Mouse (Mus musculus) ES-E14 (cell line): Measurements from ENCODE around the gene Ints5. TPM values are rescaled to one million over a fixed set of nuclear protein-coding genes. Genes with fewer than 3 reads are reported as not detected.

ENCODE experiments used
- DNase-seq: peaks from one replicate; pipeline ENCODE4 v3.0.0-alpha.2; 2013; ENCODE audit warnings: low read depth, low spot score
- H3K27ac ChIP-seq: 2 replicates; pipeline ENCODE4 v1.5.1; 2012; ENCODE audit warnings: low read depth, mild to moderate bottlenecking, low read length, moderate library complexity, mixed read lengths; ENCODE audit not compliant: poor library complexity, insufficient read depth, severe bottlenecking
- H3K36me3 ChIP-seq: 2 replicates; pipeline ENCODE4 v1.6.1; 2012; ENCODE audit warnings: mild to moderate bottlenecking, low read length, moderate library complexity, mixed read lengths; ENCODE audit not compliant: control insufficient read depth, poor library complexity, insufficient read depth, severe bottlenecking
- H3K4me1 ChIP-seq, 2 experiments: fragments of 150-350 bp in 1 of 2; sonication (generic) in 1 of 2; 2 replicates each; pipeline ENCODE4 v1.6.1; 2012; ENCODE audit warnings: low read length in 2 of 2, mild to moderate bottlenecking in 1 of 2, mixed read lengths in 1 of 2; ENCODE audit not compliant: control insufficient read depth in 2 of 2, insufficient read depth in 2 of 2, poor library complexity in 1 of 2
- H3K4me3 ChIP-seq, 2 experiments: fragments of 150-350 bp in 1 of 2; sonication (generic) in 1 of 2; 2 replicates each; pipeline ENCODE4 v1.5.1; 2012; ENCODE audit warnings: low read length in 2 of 2, low read depth in 1 of 2, mild to moderate bottlenecking in 1 of 2, mixed read lengths in 1 of 2; ENCODE audit not compliant: insufficient read depth in 1 of 2, poor library complexity in 1 of 2, severe bottlenecking in 1 of 2
- H3K9ac ChIP-seq: 2 replicates; pipeline ENCODE4 v1.6.1; 2012; ENCODE audit warnings: low read depth, mild to moderate bottlenecking, low read length, mixed read lengths; ENCODE audit not compliant: poor library complexity, insufficient read depth, severe bottlenecking
- H3K9me3 ChIP-seq: fragments of 150-350 bp; sonication (generic); 2 replicates; pipeline ENCODE4 v1.6.1; 2012; ENCODE audit warnings: low read depth, mild to moderate bottlenecking, low read length; ENCODE audit not compliant: control insufficient read depth, insufficient read depth
- CHD2 ChIP-seq: IDR thresholded peaks from 2 replicates; pipeline ENCODE4 v1.6.1; 2014; ENCODE audit warnings: mild to moderate bottlenecking, low read depth, low read length, inconsistent platforms
- HCFC1 ChIP-seq: IDR thresholded peaks from 2 replicates; pipeline ENCODE4 v1.6.1; 2012; ENCODE audit warnings: low read length, inconsistent platforms, borderline replicate concordance; ENCODE audit not compliant: insufficient read depth
- MAFK ChIP-seq: IDR thresholded peaks from 2 replicates; pipeline ENCODE4 v1.6.1; 2014; ENCODE audit warnings: mild to moderate bottlenecking, low read depth, low read length, inconsistent platforms; ENCODE audit not compliant: insufficient read depth
- ZC3H11A ChIP-seq: IDR thresholded peaks from 2 replicates; pipeline ENCODE4 v1.6.1; 2012; ENCODE audit warnings: low read depth, mild to moderate bottlenecking, inconsistent platforms, low read length, borderline replicate concordance
- ZNF384 ChIP-seq: IDR thresholded peaks from 2 replicates; pipeline ENCODE4 v1.6.1; 2012; ENCODE audit warnings: low read depth, low read length, inconsistent platforms
- in situ Hi-C, 2 experiments: fragments of 600-800 bp; cut with MboI; formaldehyde crosslinking; loops; one replicate each; pipeline ENCODE4 v1.15.1; 2025; ENCODE audit warnings: low sequenced_read_pairs in 2 of 2, inconsistent platforms in 1 of 2; ENCODE audit not compliant: unreplicated experiment in 2 of 2
- total RNA-seq: library from RNA; depleted of rRNA; stranded (reverse); fragments of 300-350 nt; gene quantifications from 2 replicates; pipeline ENCODE4 v1.2.3, GENCODE M21; 2012

Ints5 gene
- total RNA-seq, 1 experiment, result 59.3 TPM

GRCm38 (mm10) chr19:8930771-8931170 lies 38.0 kb downstream of the Ints5 start:
- in situ Hi-C loops, result no loop called here
- no peak for DNase-seq
- no peaks in the 10 kb centered on the region for H3K9me3 ChIP-seq
- no peak overlapping the region for H3K27ac ChIP-seq
- no peak overlapping the region for H3K9ac ChIP-seq
- H3K4me1 ChIP-seq, result peaks cover 0 to 8% of the 10 kb centered on the region in 2 experiments; a peak in 1 of 4 replicates
- TF ChIP-seq ZC3H11A (no peak), HCFC1 (no peak), MAFK (no peak), CHD2 (no peak), ZNF384 (no peak)
- H3K36me3 ChIP-seq, result peaks cover 2% of the 10 kb centered on the region; the same call in 1 of the 2 replicates
- H3K4me3 ChIP-seq, result no peak overlapping the region

DNA sequence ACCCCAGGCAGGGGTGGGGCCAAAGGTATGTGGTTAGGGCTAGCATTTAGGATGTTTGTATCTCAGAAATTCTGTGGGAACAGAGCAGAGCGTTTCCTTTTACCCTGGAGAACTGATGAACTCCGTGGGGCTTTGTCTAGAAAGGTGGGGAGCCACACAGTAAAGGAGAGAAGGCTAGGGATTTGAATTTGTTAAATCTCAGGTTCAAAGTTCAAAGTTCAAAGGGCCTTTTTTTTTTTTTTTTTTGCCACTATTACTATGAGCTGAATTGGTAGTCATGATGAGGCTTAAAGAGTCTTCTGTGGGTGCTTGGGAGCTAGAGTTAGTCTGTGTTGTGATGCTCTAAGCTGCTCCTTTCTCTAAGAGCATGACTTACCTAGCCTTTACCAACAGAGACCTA lies 43.9 kb downstream of the Ints5 start:
- in situ Hi-C loops, result no loop called here

DNA sequence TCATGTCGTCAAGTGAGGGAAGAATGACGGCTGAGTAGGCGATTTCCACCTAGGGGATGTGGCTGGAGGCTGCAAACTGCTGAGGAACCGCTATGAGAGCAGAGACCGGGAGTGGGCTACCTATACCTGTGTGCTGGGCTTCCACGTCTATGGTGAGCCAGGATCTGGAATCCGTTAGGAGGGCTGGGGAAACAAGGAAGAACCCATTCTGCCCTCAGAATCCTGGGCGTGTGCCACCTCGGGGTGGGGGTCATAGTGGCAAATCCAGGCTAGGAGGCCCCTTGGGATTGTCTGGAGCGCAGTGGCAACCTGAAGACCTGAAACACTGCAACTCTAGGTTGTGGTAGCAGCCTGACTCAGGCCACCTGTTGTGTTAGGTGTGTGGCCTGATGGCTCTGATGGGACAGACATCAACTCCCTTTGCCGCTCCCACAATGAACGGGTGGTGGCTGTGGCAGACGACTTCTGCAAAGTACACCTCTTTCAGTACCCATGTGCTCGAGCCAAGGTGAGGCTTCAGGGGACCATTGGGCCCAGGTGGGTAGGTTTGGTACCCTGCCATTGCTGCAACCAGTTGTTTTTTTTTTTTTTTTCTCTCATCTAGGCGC lies 47.8 kb downstream of the Ints5 start:
- H3K27ac ChIP-seq, result peak overlapping the region; percentile 29; the same call in 1 of the 2 replicates
- peak overlapping the region; percentile 6; the same call in 1 of the 2 replicates for H3K9ac ChIP-seq
- TF ChIP-seq ZC3H11A (no peak), ZNF384 (0 out of 2 replicates have a peak, but pooled peaks have one; percentile 26)
- H3K9me3 ChIP-seq, result no peaks in the 10 kb centered on the region
- peaks cover 9 to 21% of the 10 kb centered on the region in 2 experiments; a peak in 3 of 4 replicates for H3K4me1 ChIP-seq
- H3K4me3 ChIP-seq, result no peak overlapping the region
- H3K36me3 ChIP-seq, result peaks cover 18% of the 10 kb centered on the region
- in situ Hi-C loops, result no loop called here
- no peak for DNase-seq

More for the DNA sequence above, 43.9 kb downstream of the Ints5 start:
- H3K9me3 ChIP-seq, result no peaks in the 10 kb centered on the region
- no peak overlapping the region for H3K9ac ChIP-seq
- H3K27ac ChIP-seq, result no peak overlapping the region
- no peak overlapping the region for H3K4me3 ChIP-seq
- TF ChIP-seq MAFK (no peak), CHD2 (peak; percentile 48; the same call in 1 of the 2 replicates), HCFC1 (no peak), ZNF384 (peak; percentile 65; the same call in 1 of the 2 replicates), ZC3H11A (no peak)
- H3K4me1 ChIP-seq, result peaks cover 3 to 15% of the 10 kb centered on the region in 2 experiments; a peak in 1 of 4 replicates
- H3K36me3 ChIP-seq, result peaks cover 7% of the 10 kb centered on the region
- no peak for DNase-seq

GRCm38 (mm10) chr19:8941136-8941514 lies 48.3 kb downstream of the Ints5 start:
- Histone ChIP-seq H3K4me3 (peak overlapping the region; percentile 88 to 89), H3K9ac (peak overlapping the region; percentile 71), H3K36me3 (peaks cover 22% of the 10 kb centered on the region), H3K4me1 (peaks cover 9 to 21% of the 10 kb centered on the region in 2 experiments; a peak in 3 of 4 replicates), H3K9me3 (no peaks in the 10 kb centered on the region), H3K27ac (peak overlapping the region; percentile 49; the same call in 1 of the 2 replicates)
- DNase-seq, result no peak
- no peak for TF ChIP-seq HCFC1
- TF ChIP-seq CHD2, result no peak
- TF ChIP-seq MAFK, result no peak
- TF ChIP-seq ZC3H11A, result no peak
- no peak for TF ChIP-seq ZNF384
- in situ Hi-C loops, result no loop called here
